Mouse (Mus musculus): Measurements from ENCODE around the gene Gm9936. TPM values are rescaled to one million over a fixed set of nuclear protein-coding genes. Genes with fewer than 3 reads are reported as not detected.
A peak's percentile ranks its signal among the peaks of the same experiment; 100 is the strongest.

The Gm9936 gene
- total and polyA plus RNA-seq, 3 experiments: not detected

DNA sequence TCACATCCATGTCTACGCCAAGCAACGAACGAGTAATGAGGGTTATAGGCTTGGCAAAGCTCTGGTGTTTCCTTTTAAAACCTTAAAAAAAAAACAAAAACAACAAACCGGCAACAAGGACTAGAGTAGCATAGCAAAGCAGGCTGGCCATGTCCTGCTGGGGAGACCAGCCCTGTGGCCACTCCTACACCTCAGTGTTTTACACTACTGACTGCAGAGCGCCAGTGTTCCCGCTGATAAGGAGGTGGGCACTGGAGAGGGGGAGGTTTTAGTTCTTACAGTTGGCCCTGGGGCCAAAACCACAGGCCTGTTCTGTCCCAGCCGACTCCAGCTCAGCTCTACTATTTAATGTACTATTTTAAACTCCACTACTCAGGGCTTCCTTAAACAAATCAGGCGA lies 51.0 kb downstream of the Gm9936 start:
- DNase-seq: no peak
- TF ChIP-seq CTCF (IDR thresholded peaks at IDR 0.05): no peak
- no peak for TF ChIP-seq EP300 (IDR thresholded peaks at IDR 0.05; ENCODE audit: insufficient read depth, low read depth, low read length)
- peaks cover 5% of the 10 kb centered on the region for H3K4me1 ChIP-seq (ENCODE audit: control insufficient read depth, insufficient read depth, low read length)
- no peaks in the 10 kb centered on the region for H3K27me3 ChIP-seq (ENCODE audit: control insufficient read depth, insufficient read depth, low read length)
- no peaks in the 10 kb centered on the region for H3K79me2 ChIP-seq (replicated peaks; ENCODE audit: control insufficient read depth, insufficient read depth, low read length)
- no peak overlapping the region for H3K4me3 ChIP-seq
- H3K36me3 ChIP-seq (ENCODE audit: control insufficient read depth, insufficient read depth, low read length): no peaks in the 10 kb centered on the region
- intact Hi-C loops (cut with DNase I): loop anchor here (5.0 kb wide), 1 partner anchor 100 kb away; the partner anchor contains the start of gene Tchp
- no peak overlapping the region for H3K9ac ChIP-seq (ENCODE audit: low read depth, low read length)
- peak overlapping the region; percentile 84; the same call in 1 of the 2 replicates for H3K27ac ChIP-seq
- 18% methylated on average over 8 of the region's 8 CpGs for WGBS

DNA sequence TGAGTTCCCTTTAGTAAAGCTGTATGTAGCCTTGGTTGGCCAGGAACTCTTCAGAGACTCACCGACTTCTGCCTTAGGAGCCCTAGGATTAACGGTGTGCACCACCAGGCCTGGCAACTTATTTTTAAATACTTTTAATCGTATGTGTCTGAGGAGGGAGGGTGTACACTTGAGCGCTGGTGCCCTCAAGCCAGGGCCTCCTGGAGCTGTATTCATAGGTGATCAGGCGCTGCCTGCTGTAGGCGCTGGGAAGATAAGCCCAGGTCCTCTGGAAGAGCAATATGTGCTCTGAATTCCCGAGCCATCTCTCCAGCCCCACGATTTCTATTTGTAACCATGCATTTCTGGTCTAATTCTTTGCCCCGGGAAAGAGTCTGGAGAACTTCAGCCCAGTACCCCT lies 51.4 kb downstream of the Gm9936 start:
- Histone ChIP-seq H3K79me2 (replicated peaks; ENCODE audit: control insufficient read depth, insufficient read depth, low read length) (no peaks in the 10 kb centered on the region), H3K27me3 (ENCODE audit: control insufficient read depth, insufficient read depth, low read length) (no peaks in the 10 kb centered on the region), H3K9ac (ENCODE audit: low read depth, low read length) (no peak overlapping the region; the same call in 1 of the 2 replicates), H3K27ac (peak overlapping the region; percentile 84), H3K4me3 (no peak overlapping the region), H3K36me3 (ENCODE audit: control insufficient read depth, insufficient read depth, low read length) (no peaks in the 10 kb centered on the region), H3K4me1 (ENCODE audit: control insufficient read depth, insufficient read depth, low read length) (peaks cover 5% of the 10 kb centered on the region)
- intact Hi-C loops (cut with DNase I): loop anchor here (5.0 kb wide), 1 partner anchor 100 kb away; the partner anchor contains the start of gene Tchp
- TF ChIP-seq CTCF (IDR thresholded peaks at IDR 0.05) (no peak), POLR2A (IDR thresholded peaks at IDR 0.05; ENCODE audit: insufficient read depth, low read depth, low read length) (no peak), EP300 (IDR thresholded peaks at IDR 0.05; ENCODE audit: insufficient read depth, low read depth, low read length) (no peak)
- no peak for DNase-seq
- WGBS: 35% methylated on average over 9 of the region's 9 CpGs

DNA sequence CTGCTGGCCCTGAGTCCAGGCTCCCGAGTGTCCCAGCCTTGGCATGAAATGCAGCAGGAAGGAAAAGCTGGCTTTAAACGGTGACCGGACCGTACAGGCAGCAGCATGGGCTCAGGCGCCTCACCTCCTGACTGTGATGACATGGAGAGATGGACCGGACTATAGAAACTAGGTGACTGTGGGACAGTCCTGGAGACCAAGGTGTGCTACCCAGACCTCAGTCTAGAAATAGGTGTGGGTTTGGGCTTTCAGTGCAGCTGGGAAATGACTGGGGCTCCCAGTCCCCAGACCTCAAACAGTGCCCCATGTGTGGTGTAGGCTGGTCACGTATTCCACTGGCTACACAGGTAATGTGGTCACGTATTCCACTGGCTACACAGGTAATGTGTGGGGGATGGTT lies 51.8 kb downstream of the Gm9936 start:
- intact Hi-C loops (cut with DNase I): loop anchor here (5.0 kb wide), 1 partner anchor 99 kb away; the partner anchor contains the start of gene Tchp
- TF ChIP-seq POLR2A (IDR thresholded peaks at IDR 0.05; ENCODE audit: insufficient read depth, low read depth, low read length): no peak
- no peak for TF ChIP-seq EP300 (IDR thresholded peaks at IDR 0.05; ENCODE audit: insufficient read depth, low read depth, low read length)
- no peak for TF ChIP-seq CTCF (IDR thresholded peaks at IDR 0.05)
- Histone ChIP-seq H3K9ac (ENCODE audit: low read depth, low read length) (peak overlapping the region; percentile 4; the same call in 1 of the 2 replicates), H3K27ac (peak overlapping the region; percentile 84), H3K36me3 (ENCODE audit: control insufficient read depth, insufficient read depth, low read length) (no peaks in the 10 kb centered on the region), H3K79me2 (replicated peaks; ENCODE audit: control insufficient read depth, insufficient read depth, low read length) (no peaks in the 10 kb centered on the region), H3K27me3 (ENCODE audit: control insufficient read depth, insufficient read depth, low read length) (no peaks in the 10 kb centered on the region), H3K4me3 (peak overlapping the region; percentile 35), H3K4me1 (ENCODE audit: control insufficient read depth, insufficient read depth, low read length) (peaks cover 5% of the 10 kb centered on the region)
- DNase-seq: no peak
- WGBS: 43% methylated on average over 8 of the region's 8 CpGs

Small RNA genes lying within 50 kb of the gene (microRNA-seq; reads per million reads assigned to microRNA genes)
- 6.2 to 8.1 reads per million in 2 experiments for gene Mir6240

Other genes starting within 250 kb of the Gm9936 start
- 1 to 10 TPM; 3.6 to 5.1 TPM for gene Trpv4, start 200.3 kb downstream of the Gm9936 start, total RNA-seq (2021)
- 4.6 and 7.5 TPM in 2 replicates for gene Trpv4, start 200.3 kb downstream of the Gm9936 start, polyA plus RNA-seq (2012; rRNA removed)
- gene Gltp, start 167.7 kb downstream of the Gm9936 start, total RNA-seq (2021): 10 to 100 TPM; 14.2 to 17.0 TPM
- gene Gltp, start 167.7 kb downstream of the Gm9936 start, polyA plus RNA-seq (2012; rRNA removed): 36.3 and 37.8 TPM in 2 replicates
- gene Tchp, start 150.9 kb downstream of the Gm9936 start, total RNA-seq (2021): 1 to 10 TPM; 3.4 to 4.0 TPM
- gene Tchp, start 150.9 kb downstream of the Gm9936 start, polyA plus RNA-seq (2012; rRNA removed): 6.1 and 8.5 TPM in 2 replicates
- 10 to 100 TPM; 31.4 to 32.9 TPM for gene Ankrd13a, start 84.0 kb downstream of the Gm9936 start, total RNA-seq (2021)
- gene Ankrd13a, start 84.0 kb downstream of the Gm9936 start, polyA plus RNA-seq (2012; rRNA removed): 21.3 and 32.2 TPM in 2 replicates
- 10 to 100 TPM; 27.6 to 28.7 TPM for gene Git2, start 83.2 kb downstream of the Gm9936 start, total RNA-seq (2021)
- 32.6 and 35.3 TPM in 2 replicates for gene Git2, start 83.2 kb downstream of the Gm9936 start, polyA plus RNA-seq (2012; rRNA removed)
- gene 1500011B03Rik, start 35.2 kb downstream of the Gm9936 start, total RNA-seq (2021): 1 to 10 TPM; 3.2 to 4.9 TPM
- gene 1500011B03Rik, start 35.2 kb downstream of the Gm9936 start, polyA plus RNA-seq (2012; rRNA removed): 4.3 and 7.4 TPM in 2 replicates
- not detected for gene 4930519G04Rik, start 5.0 kb downstream of the Gm9936 start, total RNA-seq (2021)
- not detected in 2 replicates for gene 4930519G04Rik, start 5.0 kb downstream of the Gm9936 start, polyA plus RNA-seq (2012; rRNA removed)
- 1 to 10 TPM; 5.8 to 7.3 TPM for gene Oasl2, start 38.3 kb upstream of the Gm9936 start, total RNA-seq (2021)
- gene Oasl2, start 38.3 kb upstream of the Gm9936 start, polyA plus RNA-seq (2012; rRNA removed): 11.7 and 14.2 TPM in 2 replicates
- gene Oasl1, start 64.6 kb upstream of the Gm9936 start, total RNA-seq (2021): 1 to 10 TPM in 1 of 2 experiments, under 1 TPM in 1; 0.91 to 1.0 TPM
- gene Oasl1, start 64.6 kb upstream of the Gm9936 start, polyA plus RNA-seq (2012; rRNA removed): 1.5 and 2.0 TPM in 2 replicates
- gene 2210016L21Rik, start 83.5 kb upstream of the Gm9936 start, total RNA-seq (2021): 10 to 100 TPM; 25.3 to 31.7 TPM
- 10.2 and 12.5 TPM in 2 replicates for gene 2210016L21Rik, start 83.5 kb upstream of the Gm9936 start, polyA plus RNA-seq (2012; rRNA removed)
- not detected for gene Hnf1a, start 112.4 kb upstream of the Gm9936 start, total RNA-seq (2021)
- gene Hnf1a, start 112.4 kb upstream of the Gm9936 start, polyA plus RNA-seq (2012; rRNA removed): not detected in 2 replicates
- 10 to 100 TPM; 32.0 to 32.2 TPM for gene Sppl3, start 152.5 kb upstream of the Gm9936 start, total RNA-seq (2021)
- 40.8 and 47.9 TPM in 2 replicates for gene Sppl3, start 152.5 kb upstream of the Gm9936 start, polyA plus RNA-seq (2012; rRNA removed)
- not detected for gene Gm10401, start 239.6 kb upstream of the Gm9936 start, total RNA-seq (2021)
- not detected in 2 replicates for gene Gm10401, start 239.6 kb upstream of the Gm9936 start, polyA plus RNA-seq (2012; rRNA removed)

Measured in heart, adult 2 months (tissue).